Mouse (Mus musculus): ENCODE results near the gene Ear6.
"Not testable (repeated sequence)": the region's sequence is repeated elsewhere in the genome, so short reads cannot be mapped to it uniquely, and the experiment has no call there.

The Ear6 gene

DNA sequence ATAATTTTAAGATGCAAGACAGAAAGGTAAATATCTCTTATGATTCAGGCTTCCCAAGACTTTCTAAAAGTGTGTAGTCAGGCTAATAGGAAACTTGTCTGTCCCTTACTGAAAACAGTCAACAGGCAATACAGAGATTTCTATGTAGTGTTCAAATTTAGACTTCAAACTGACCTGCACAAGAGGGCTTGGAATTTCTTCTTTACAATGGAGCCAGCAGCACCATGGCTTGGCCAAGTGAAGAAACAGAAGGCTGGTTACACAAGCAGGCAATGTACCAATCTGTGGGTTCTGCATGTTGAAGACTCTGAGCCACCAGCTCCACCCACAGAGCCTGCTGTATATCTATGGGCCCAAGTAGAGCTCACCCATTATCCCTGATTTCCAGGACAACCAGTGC lies at the start of gene Ear6:
TSS of gene Ear6 (plus strand) at position 301 of the 400 bp plus-strand sequence.
- no peak for DNase-seq (ENCODE audit: low spot score)

DNA sequence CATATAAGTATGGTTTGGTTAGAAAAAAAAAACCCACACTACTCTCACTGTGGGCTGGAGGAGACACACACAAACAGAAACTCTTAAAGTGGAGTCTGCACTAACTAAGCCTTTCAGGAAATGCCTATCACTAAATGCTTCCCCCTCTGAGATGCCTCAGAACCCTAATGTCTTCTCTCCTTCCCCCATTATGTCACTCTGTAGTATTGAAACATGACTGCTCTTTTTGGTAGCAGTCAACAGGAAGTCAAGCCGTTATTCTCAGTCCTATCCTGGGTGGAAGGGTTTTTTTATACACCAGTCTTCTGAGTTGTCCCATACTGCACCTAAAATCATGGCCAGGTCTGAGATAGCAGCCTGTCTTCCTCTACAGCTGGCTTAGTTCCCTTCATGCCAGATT lies 26.9 kb upstream of the Ear6 start:
- DNase-seq (ENCODE audit: low spot score), result no peak

DNA sequence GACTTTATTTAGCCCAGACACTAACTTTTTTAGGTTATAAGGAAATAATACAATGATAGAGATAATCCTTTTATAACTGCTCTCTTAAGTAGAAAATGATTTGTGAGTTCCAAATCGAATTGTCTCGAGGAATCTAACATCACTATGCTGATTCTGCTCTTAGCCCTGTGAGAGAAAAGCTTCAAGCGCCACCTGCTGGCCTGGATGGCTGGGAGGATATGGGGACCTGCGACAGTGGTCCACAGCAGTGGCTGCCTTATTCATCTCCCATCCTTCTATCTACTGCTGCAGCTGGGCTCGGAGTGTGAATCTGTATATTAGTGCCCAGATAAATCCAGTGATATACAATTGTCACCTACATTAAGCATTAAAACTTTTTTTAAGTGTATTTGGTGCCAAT lies 25.7 kb upstream of the Ear6 start:
- not testable (repeated sequence) for DNase-seq (ENCODE audit: low spot score)

DNA sequence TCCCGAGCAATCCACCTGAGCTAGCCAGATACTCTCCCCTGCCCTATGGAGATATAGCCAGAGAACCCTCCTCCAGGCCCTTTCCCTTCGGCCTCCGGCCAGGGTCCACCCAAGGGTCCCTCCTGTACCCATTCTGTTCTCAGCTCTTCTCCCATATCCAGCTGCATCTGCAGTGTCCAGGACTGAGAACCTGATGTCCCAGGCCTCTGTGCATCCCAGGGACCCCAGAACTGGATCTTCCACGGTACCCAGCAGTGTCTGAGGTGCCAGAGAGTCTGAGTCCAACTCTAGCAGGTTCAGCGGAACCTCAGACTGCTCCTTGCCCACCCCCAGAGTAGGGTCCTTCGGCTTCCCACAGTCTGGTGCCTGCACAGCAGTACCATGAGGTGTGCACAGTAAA lies 24.3 kb upstream of the Ear6 start:
- DNase-seq (ENCODE audit: low spot score), result no peak

DNA sequence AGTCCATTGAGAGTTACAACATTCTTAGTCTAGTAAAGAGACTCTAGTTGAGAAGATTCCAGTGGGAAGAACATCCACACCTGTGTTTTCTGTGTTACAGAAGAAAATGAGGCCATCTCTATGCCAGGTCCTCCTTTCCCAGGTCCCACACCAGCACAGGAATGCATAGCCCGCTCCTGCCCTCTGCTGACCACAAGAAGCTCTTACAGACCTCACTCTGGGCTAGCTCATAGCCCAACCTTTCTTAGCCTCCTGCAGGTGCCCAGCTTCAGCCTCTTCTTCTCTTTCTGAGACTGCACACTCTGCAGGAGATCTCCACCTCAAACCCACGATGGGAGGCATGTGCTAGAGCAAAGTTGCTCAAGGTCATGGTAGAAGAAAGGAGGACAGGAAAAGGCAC lies 15.0 kb upstream of the Ear6 start:
- not testable (repeated sequence) for DNase-seq (ENCODE audit: low spot score)

DNA sequence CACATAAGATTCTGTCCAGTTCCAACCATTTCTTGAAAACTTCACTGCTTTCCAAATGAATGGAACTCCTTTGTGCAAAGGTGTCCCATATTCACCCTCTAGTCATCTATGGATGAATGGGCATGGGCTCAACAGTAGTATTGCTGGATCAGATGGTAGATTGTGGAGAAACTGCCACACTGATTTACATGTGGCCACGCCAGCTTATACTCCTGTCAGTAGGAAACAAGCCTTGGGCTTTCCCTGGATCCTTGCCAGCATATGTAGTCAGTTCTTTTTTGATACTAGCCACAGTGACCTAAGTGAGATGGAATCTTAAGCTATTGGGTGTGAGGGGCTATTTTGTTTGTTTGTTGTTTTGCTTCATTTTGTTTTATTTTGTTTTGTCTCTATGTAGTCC lies 11.2 kb upstream of the Ear6 start:
- DNase-seq (ENCODE audit: low spot score), result no peak

DNA sequence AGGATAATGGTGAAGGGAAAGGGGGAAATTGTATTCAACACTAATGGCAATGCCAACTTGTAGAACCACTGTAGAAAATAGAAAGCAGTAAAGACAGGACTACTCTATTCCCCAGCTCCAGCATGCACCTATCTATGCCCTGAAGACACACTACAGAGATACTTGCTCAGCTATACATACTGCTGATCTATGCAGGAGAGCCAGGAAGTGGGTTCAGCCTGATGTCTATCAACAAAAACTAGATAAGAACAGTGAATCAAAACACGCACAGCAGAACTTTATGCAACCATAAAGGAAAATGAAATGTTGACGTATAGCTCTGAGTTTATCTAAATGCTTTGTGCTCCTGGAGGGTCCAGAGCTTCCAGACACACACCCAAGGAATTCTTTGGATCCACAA lies 10.7 kb upstream of the Ear6 start:
- DNase-seq (ENCODE audit: low spot score), result no peak

DNA sequence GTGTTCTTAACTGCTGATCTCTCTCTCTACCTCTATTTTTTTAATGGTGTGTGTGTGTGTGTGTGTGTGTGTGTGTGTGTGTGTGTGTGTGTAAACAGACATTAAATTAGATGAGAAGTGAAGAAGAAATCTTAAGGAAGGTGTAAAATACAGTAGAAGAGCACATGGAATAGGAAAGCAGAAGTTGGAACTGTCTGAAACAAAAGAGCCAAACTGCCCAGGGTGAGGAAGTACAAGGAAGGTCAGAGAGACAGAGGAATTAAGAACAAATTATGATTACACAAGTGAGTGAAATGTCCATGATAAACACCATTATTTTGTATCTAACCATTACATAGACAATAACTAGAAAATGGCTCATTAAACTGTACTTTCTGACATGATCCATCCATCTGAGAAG lies 9.6 kb upstream of the Ear6 start:
- no peak for DNase-seq (ENCODE audit: low spot score)

DNA sequence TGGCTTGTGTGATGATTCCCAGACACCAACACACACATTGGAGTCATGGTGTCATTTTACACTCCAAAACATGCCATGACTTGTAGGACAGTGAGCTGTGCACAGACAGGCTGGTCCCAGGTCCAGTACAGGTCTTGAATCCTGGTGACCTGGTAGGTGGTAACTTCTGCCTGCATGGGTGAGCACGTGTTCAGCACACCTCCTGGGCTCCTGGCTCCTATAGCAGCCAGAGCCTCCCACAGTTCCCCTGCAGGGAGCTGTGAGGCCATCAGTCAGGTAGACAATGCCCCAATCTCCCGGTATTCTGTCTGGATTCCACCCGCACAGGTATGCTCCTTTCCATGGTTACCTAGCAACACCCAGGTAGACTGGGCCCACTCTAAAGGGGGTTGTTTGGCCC lies 6.9 kb upstream of the Ear6 start:
- DNase-seq (ENCODE audit: low spot score), result no peak

DNA sequence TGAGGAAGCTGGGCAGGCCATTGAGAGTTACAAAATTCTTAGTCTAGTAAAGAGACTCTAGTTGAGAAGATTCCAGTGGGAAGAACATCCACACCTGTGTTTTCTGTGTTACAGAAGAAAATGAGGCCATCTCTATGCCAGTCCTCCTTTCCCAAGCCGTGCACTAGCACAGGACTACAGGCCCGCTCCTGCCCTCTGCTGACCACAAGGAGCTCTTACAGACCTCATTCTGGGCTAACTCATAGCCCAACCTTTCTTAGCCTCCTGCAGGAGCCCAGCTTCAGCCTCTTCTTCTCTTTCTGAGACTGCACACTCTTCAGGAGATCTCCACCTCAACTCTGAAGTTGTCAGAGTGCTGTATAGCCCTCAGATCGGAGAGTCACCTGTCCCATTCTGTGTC lies 2.5 kb upstream of the Ear6 start:
- not testable (repeated sequence) for DNase-seq (ENCODE audit: low spot score)

DNA sequence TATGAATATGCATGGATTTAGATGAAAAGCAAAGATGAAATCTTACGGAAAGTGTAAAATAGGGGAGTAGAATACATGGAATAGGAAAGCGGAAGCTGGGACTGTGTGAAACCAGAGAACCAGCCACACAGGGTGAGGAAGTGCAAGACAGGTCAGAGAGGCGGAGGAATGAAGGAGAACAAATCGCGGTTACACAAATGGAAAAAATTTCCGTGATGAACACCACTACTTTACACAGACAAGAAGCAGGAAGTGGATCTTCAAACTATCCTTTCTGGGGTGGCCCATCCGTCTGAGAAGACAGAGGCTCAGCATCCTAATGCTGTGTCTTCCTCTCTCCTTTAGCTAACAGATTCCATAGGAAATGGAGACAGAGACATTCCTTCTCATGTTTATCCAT lies 1.8 kb downstream of the Ear6 start:
- DNase-seq (ENCODE audit: low spot score), result not testable (repeated sequence)

DNA sequence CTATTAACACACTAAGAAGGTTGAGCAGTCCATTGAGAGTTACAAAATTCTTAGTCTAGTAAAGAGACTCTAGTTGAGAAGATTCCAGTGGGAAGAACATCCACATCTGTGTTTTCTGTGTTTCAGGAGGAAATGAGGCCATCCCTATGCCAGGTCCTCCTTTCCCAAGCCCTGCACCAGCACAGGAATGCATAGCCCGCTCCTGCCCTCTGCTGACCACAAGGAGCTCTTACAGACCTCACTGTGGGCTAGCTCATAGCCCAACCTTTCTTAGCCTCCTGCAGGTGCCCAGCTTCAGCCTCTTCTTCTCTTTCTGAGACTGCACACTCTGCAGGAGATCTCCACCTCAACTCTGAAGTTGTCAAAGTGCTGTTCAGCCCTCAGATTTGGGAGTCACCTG lies 10.1 kb downstream of the Ear6 start:
- not testable (repeated sequence) for DNase-seq (ENCODE audit: low spot score)

DNA sequence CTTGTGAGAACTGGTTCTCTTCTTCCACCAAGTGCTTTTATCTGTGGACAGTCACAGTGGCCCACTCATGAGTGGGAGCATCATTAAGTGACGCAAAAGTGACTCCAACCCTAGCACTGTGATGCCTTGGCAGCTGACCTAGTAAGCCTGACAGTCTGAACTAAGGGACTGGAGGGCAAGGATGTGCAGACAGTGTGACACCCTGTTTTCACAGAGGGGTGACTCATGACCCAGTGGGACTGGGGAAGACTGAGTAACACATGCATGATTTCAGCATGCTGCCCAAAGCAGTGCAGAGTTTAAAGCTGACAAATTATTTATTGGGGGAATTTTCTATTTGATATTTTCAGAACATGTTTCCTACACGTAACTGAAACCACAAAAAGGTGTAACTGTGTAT lies 17.3 kb downstream of the Ear6 start:
- peak; percentile 16 for DNase-seq (ENCODE audit: low spot score)

DNA sequence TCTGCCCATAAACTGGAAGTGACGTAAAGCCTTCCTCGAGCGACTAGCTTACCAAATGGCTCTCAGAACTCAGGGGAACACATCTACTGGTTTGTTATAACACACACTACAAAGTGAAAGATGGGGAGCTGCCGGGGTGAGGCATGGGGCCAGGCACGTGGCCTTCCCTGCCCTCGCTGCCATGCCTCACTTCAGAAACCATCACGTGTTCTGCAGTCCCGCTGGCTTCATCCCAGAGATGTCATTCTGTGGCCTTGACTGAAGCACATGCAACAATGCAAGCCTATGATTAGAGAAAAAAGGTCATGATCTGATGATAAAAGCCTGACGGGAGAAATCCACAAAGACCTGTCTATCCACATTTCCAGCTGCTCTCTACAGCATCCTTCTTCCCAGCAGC lies 18.2 kb downstream of the Ear6 start:
- DNase-seq (ENCODE audit: low spot score), result no peak

DNA sequence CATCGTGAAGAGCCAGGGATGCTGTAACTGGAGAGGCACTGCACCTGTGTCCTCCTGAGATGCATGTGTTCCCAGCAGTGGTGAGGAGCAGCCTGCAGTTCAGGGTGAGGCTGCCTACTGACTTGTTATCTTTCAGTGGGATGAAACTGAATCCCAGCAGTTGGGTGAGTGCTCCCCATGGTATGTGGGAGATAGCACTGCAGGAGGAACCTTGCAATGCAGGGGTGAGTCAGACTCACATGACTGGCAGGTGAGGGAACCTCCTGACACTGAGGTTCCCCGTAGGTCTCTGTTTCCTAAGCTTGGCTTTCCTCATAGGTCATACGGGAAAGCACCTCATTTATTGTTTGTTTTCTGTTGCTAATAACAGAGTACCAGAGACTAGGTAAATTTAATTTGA lies 24.0 kb downstream of the Ear6 start:
- no peak for DNase-seq (ENCODE audit: low spot score)

DNA sequence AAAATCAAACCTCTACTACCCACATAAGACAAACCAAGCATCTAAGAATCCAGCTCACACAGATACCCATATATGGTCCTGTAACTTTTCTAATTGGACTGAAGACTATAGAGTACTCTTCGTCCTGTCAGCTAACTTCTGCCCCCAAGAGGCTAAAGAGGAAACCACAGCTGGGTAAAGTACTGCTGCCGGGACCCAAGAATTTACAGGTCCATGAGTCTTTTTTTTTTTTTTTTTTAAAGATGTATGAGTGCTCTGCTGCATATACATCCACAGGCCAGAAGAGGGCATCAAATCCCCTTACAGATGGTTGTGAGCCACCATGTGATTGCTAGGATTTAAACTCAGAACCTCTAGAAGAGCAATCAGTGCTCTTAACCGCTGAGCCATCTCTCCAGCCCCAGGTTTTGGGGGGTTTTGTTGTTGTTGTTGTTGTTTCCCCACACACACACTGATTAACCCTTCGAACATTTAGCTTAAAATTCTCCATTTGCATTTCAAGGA lies 30.1 kb downstream of the Ear6 start:
- DNase-seq (ENCODE audit: low spot score), result peak; percentile 86

DNA sequence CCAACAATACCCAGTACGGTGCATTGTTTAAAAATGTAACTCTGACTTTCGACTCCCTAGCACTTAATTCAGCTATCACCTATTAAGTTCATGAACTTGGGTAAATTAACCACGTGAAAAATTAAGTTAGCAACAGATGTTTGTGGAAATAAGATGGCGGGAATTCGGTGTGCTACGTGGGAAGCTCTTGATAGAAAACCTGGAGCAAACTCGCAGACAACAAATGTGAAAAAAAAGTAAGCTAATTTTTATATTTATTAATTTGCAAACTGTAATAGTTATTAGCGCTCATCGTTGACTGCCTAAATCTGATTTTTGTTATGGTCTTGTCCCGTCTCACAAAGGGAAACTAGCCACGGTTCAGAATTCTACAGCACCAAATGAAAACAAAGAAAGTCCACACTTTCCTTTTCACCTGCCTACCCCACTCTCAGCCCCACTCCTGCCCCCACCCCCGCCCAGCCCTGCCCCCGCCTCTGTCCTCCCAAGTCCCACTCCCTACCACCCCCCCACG lies 30.6 kb downstream of the Ear6 start:
- no peak for DNase-seq (ENCODE audit: low spot score)

DNA sequence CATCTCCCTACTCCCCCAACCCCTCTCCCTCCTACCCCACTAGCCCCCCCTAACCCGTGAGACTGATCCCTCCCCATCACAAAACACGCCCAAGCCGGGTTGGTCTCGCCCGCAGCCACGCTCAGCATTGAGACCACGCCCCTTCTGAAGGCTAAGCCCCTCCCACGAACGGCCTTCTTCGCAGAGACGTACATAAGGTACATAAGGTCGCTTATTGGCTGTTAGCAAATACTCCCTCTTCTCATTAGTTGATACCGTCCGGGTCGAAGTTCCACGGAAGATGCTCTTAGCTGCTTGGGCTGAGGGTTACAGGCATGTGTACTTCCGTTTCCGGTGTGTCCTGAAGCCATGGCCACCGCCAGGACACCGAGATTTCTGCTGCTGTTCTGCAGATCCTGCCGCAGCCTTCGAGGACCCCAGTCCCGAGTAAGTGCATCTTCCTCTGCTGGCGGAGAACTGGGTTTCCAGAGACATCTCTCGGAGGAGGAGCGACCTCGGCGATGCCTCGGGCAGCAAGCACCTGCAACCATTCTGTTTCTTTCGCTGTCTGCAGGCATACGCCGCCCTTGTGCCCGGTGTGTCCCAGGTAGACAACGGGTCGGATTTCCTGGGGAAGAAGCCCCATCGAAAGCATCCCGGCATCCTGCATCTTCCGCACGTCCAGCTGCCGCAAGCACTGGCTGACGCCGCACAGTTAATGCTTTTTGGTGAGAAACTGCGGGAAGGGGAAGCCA lies 31.3 kb downstream of the Ear6 start, which contains the start of gene Mettl17:
TSS of gene Mettl17 (plus strand) at position 245 of the 734 bp plus-strand sequence.
- peak; percentile 97 for DNase-seq (ENCODE audit: low spot score)

DNA sequence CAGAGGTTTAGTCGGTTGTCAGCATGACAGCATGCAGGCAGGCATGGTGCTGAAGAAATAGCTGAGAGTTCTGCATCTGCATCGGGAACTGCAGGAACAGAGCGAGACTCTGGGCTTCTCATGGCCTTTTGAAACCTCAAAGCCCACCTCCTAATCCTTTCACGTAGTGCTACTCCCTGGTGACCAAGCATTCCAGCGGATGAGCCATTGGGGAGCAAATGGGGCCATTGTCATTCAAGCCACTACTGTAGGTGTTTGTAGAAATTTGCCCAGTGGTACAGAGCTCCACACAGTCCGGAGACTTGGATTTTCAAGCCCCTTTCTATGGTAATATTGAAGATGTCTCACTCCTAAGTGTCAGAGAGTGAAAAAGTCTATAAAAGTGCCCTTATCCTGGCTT lies 32.6 kb downstream of the Ear6 start:
- no peak for DNase-seq (ENCODE audit: low spot score)

DNA sequence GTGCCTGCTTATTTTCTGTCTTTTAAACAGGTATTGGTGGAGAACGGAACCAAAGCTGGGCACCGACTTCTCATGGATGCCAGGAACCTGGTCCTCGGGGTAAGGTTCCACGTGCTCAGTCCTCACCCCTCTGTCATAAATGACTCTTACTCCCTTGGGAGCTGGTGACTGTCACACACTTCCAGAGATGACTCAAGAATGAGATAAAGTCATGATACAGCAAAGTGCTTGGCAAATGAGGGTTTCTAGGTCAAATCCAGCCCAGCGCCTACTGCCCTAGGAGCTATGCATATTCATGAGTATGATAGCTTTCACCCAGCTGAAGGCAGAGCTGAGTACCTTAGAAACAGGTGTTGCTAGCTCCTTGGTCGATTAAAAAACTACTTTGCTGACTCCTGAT lies 36.3 kb downstream of the Ear6 start:
- DNase-seq (ENCODE audit: low spot score), result no peak

DNA sequence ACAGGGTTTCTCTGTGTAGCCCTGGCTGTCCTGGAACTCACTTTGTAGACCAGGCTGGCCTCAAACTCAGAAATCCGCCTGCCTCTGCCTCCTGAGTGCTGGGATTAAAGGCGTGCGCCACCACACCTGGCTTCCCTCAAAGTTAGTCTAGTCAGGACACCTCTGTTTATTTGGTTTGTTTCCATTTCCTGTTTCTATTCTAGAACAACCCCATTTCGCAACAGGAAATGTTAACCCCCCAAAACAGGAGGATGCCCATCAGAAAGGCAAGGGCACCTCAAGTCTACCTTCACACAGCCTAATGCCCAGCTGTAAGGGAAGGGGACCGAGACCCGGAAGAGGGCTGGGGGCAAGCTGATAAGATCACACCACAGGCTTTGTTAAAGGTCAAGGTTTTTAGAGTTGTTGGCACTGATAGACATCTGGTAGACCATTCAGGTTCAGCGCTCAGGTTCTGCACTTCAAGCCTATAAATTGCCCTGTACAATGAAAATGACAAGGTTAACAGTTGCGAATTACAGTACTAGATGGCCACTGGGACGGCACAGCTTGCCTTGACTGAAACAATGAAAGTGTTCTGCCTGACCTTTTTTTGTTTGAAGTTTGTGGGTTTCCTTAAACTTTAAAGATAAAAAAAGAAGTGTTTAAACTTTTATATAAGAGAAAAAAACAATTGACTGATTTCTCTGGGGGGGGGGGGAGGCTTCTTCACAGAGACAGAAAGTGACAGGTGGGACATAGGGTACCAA lies 38.9 kb downstream of the Ear6 start, which contains the start of gene Slc39a2:
TSS of gene Slc39a2 (plus strand) at position 699 of the 749 bp plus-strand sequence.
- no peak for DNase-seq (ENCODE audit: low spot score)

DNA sequence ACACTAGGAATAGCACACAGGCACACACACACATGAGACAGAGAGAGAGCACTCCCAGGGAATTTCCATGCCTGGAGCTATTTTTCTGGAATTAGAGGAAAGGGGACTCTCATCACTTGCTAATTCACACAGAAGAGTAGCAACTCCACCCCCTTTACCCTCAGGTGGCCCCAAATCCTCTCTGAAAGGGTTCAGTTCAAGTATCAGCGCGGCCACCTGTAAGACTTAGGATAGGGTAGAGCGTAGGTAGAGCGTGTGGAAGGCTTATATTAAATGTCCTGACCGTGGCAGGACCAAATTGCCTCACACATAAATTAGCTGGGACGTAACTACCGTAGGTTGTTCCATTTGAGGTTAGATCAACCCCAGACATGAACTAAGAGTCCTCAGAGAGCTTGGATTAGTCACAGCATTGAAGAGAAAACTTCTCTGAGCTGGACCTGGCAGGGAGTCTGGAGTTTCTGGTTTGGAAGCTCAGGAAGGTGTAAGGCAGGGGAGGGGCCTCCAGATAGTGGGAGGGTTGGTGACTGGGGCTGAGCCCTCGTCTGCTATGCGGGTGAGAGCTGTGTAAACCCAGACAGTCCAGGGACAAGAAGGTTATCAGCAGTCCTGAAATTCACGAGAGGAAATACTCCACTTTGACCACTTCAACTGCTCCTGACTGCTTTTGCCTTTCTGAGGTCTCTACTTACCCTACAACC lies 39.7 kb downstream of the Ear6 start:
- DNase-seq (ENCODE audit: low spot score), result peak; percentile 66
